Mouse (Mus musculus) frontal cortex, postnatal 36 days (tissue): ENCODE results near the gene Rce1.

Experiments used
- DNase-seq, 2 experiments: peaks; one replicate each; pipeline ENCODE4 v3.0.0; 2022; ENCODE audit warnings: low spot score in 2 of 2

The Rce1 gene

DNA sequence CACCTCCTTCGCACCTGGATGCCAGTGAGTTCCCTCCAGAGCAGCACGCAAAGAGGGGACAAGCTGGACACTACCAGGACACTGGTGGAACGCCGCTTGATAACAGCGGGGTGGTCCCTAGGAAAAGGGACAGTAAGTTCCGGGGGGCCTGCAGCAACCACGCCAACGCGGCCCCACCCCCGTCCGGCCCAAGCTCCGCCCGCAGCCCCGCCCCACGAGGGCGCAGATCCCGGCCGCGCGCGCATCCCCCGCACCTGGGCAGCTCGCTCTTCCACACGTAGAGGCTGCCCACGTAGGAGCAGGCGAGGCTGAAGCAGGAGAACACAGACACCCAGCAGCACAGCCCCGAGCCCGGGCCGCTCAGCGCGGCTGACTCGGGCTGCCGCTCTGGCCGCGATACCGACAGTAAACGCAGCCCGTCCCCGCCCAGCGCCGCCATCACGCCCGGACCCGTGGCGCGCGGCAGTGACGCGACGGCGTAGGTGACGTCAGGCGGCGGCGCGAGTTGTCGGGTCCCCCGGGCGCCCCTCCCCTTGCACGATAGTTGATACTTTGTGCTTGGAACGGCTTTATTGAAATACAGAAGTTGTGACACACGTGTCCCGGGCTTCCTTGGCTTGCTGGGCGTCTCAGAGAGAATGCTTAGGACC is at the start of gene Rce1:
Gene Rce1, minus strand, starts transcription at position 463 of the 650 bp plus-strand sequence.
- peak; percentile 88 to 92 for DNase-seq

DNA sequence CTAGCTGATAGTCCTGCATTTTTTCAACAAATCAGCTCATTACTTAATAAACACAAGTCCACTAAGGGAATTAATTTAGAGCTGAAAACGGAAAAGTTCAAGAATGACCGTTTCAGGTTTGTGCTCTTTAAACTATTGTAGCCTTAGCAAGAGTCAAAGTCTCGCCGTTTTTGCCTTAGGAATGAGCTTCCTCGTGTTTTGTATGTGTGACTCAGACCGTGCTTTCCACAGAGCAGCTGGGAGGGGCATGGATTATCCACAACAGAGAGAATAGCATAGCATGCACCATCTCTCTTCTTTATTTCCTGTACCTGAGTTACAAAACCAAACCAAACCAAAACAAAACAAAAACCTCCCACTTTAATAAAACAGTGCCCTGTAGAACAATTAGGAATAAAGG is 47.0 kb upstream of the Rce1 start:
- DNase-seq: no peak

DNA sequence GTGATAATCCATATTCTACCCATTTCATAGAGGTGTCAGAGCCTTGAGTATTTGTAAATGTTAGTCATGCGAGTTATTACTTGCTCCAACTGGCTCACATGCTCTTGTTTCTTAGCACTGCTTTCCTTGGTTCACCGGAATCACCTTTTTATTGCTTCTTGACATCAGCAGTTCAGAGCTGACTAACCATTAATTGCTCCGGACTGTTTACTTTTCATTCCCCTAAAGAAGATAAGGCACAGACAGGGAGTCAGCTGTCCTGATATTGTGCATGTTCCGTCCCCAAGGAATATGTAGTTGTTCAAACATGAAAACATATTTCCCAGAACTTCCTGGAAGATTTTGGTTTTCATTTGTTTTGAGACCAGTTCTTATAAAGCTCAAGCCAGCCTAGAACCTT is 45.3 kb upstream of the Rce1 start:
- DNase-seq: no peak

DNA sequence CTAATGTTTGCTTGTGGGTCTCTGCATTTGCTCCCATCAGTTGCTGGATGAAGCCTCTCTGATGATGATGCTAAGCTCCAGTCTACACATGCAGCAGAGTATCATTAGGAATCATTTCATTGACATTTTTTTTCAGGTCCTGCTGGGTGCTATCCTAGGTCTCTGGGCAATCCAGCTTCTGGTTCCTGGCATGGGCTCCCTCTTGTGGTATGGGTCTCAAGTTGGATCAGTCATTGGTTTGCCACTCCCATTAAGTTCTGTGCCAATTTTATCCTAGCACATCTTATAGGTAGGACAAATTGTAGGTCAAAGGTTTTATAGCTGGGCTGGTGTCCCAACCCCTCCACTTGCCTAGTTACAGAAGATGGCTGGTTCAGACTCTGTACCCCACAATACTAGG is 41.4 kb upstream of the Rce1 start:
- DNase-seq: no peak

DNA sequence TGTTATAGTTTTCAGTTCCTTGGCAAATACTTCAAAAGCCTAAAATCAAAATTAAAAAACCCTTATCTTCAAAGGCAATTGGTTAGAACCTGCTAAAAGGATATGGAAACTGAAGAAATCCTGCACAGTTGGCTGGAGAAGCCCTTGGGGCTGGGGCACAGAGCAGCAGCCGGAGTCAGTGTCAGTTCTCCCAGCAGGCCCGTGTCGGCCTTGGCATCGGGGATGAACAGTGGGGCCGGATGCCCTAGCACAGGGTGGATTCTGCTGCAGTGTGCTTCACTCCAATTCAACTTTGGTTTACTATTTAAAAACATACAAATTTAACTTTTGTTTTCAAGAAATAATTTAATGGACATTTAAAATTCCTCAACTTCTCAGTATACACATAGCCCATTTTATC is 32.7 kb upstream of the Rce1 start:
- no peak for DNase-seq

DNA sequence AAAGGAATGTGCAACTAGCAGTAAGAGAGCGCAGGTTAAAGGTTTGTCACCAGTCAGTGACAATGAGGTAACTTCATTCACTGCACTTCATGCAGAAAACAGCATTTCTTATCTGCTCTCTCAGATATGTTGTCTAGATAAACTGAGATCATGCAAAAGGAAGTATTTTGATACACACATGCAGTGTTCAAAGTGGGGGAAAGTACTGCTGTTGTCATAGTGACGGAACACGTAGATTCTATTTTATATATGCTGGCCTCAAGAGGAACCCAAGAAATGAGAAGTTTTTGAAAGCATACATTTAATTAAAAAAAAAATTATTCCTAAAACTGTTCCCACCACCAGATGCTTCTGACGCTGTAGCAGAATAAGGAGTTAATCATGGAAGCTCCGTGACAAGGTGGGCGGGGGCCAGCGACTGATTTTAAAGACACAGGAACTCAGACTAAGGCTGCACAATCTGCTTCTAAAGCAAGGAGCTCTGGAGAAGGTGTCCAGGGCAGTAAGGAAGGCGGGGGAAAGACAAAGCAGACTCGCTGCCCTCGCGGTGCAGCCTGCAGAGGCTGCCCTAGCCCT is 21.6 kb upstream of the Rce1 start:
- DNase-seq: peak; percentile 55 to 85

DNA sequence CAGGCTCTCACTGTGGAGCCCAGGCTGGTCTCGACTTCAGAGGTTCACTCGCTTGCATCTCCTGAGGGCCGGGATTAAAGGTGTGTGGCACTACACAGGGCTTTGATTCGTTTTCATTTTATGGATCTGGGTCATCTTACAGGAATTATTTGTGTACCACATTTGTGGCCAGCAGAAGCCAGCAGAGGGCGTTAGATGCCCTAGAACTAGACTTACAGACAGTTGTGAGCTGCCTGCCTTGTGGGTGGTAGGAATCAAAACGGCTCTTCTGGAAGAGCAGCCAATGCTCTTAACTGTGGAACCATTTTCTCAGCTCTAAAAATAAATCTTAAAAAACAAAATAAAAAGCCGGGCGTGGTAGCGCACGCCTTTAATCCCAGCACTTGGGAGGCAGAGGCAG is 18.8 kb upstream of the Rce1 start:
- peak; percentile 73 to 88 for DNase-seq

DNA sequence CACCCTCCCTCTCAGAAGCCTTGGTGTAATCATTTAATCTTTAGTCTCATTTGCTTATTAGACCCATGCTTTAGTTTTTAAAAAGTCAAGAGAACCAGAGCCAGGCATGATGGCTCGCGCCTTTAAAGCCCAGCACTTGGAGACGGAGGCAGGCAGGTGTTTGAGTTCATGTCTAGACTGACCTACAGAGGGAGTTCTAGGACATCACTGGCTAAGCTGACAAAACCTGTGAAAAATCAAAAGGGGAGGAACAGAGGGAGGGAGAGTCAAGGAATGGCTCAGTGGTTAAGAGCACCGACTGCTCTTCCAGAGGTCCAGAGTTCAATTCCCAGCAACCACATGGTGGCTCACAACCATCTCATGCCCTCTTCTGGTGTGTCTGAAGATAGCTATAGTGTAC is 10.5 kb upstream of the Rce1 start:
- DNase-seq: no peak

DNA sequence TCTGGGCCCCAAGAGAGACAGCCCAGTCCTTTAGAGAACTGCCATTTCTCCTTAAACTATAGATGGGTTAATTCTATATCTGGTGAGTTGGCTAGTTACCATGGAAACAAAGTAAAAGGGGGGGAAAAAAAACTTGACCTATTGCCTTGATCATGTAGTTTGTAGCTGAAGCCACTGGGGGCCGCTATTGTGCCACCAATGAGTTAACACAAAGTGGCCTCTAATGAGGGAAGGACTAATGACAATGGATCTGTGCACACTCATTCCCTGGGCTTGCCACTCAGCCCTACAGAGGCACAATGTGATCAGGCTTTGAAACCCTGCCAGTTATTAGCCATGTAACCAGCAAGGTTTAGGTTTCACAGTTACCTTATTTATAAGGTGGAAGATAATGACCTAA is 3.4 kb upstream of the Rce1 start:
- DNase-seq: peak; percentile 60 to 76

DNA sequence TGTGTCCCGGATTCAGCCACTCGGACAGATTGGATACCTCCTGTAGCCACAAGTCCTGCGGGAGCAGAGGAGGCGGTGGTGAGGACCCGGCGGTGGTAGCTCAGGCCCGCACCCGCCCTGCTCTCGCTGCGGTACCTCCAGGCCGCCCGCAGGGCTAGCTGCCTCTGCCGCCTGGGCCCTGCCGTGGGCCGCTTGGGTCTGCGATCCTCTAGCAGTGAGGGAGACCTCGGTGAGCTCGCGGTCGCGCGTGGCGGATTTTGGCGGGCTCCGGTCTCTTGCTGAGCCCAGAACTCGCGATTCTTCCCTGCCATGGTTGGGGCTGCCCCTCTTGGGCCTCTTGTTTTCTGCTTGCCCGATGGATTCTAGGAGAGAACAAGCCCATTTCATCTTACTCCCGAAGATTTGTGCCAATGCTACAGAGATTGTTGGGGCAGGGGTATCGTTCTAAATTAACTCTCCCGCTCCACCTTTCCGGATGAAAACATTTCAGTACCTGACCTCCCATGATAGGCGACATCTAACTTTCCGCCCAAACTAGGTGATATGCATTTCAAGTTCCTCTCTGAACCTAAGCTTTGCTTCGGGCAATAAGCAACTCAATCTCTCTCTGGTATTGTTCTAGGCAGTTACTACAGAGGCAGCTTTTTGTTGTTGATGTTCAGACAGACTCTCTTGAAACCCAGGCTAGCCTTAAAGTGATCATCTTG is 541 bp upstream of the Rce1 start:
- DNase-seq: no peak

DNA sequence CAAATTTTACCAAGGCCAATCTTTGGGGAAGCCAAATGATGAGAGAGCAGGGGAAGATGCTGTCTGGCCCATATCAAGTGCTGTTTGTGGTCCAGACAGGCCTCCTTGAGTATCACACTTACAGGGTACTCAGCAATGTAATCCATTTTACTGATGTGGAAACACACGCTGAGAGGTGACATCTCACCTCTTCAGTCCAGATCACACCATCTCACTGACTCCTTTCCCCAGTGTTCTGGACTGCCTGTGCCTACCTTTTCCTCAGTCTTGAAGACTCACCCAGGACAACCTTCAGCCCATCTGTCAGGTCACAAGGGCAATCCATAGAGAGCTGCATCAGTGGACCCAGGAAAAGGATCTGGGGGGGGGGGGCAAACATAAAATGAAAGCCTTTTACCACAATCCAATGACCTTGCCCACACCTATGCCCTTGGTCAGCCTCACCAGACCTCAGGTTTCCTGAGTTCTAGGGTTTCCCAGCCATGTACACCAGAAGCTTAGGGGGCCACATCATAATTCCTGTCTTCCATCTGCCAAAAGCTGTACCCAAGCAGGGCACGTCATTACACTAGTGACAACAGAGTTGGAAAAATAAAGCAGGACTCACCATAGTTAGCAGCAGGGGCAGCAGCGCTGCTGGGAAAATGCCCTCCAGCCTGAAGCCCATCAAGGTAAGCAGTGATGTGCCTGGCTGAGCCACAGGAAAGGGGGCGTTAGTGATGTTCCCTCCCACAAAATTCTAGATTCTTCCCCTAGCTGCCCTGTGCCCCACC is 849 bp downstream of the Rce1 start:
- DNase-seq: no peak

DNA sequence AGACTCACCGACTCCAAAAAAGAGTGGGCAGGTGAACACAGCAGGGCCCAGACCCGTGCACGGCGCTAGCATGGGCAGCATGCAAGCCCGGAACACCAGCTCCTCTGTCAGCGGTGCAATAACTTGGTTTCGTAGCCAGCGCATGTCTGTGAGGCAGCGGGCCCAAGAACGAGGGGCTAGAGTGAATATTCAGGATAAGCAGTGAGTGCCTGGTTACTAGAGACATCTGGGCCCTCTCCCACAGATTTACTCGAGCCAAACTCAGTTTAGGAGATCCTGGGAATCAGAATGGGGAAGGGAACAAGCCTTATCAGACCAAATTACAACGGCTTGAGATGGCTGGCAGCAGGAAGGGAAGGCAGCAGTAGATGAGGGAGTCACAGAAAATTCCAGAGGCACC is 1.4 kb downstream of the Rce1 start:
- no peak for DNase-seq

DNA sequence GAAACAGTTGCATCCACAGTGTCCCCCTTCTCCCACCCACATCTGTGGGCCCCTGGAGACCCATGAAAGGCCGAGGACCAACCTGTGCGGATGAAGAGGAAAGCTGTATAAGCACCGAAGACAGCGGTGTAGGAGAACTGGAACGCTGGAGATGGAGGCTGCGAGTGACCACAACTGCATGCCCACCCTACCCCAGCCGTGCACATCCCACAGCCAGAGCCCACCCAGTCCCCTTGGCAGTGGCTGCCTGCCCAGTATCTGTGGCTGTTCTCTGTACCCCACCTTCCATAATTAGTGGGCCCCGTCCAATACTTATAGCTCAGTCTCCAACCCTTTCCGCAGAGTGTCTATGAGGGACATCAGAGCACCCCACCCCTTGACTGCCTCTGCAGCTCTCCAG is 2.0 kb downstream of the Rce1 start:
- no peak for DNase-seq

DNA sequence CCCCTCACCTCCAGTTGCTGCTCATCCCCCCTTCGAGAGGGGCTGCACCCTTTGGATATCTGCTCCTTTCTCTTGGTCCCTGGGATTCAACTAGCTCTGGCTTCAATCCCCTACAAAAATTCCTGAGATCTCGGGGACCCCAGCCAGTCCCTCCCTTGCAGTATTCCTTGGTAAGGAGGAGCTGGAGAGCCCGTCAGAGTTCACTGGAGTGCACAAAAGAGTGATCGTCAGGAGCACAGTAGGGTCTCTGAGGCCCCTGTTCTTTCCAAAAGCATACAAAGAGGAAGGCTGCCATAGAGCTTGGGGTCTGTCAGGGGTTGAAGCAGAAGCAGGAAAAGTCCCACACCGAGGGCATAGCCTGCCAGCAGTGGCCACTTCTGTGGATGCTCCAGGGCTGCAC is 2.7 kb downstream of the Rce1 start:
- no peak for DNase-seq

DNA sequence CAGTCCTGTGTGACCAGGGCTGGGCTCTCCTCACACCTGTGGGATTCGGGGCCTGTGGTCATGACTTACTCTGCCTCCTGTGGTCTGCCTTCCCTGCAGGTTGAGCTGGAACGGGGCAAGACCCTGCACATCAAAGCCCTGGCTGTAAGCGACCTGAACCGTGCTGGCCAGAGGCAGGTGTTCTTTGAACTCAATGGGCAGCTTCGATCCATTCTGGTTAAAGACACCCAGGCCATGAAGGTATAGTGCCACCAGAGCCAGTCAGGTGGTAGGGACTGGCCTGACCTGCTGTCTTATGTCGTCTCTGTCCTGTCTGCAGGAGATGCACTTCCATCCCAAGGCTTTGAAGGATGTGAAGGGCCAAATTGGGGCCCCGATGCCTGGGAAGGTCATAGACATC is 4.7 kb downstream of the Rce1 start:
- DNase-seq: no peak

DNA sequence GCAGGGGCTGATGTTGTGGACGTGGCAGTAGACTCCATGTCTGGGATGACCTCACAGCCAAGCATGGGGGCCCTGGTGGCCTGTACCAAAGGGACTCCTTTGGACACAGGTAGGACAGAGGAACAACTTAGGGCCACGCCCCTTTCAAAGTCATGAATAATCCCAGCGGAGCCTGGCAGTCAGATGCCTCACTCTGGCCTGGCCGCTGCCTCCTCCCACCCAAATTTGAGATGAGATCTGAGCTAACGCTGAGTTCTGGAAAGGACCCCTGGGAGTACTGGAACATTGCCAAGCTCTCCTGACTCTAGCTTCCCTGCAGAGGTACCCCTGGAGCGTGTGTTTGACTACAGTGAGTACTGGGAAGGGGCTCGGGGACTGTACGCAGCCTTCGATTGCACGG is 6.0 kb downstream of the Rce1 start:
- no peak for DNase-seq

DNA sequence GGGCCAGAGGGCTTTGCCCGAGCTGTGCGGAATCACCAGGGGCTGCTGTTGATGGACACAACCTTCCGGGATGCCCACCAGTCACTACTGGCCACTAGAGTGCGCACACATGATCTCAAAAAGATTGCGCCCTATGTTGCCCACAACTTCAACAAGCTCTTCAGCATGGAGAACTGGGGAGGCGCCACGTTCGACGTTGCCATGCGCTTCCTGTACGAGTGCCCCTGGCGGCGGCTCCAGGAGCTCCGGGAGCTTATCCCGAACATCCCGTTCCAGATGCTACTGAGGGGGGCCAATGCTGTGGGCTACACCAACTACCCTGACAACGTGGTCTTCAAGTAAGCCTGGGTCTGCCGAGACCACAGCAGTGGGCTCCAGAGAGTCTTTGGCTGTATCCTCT is 7.3 kb downstream of the Rce1 start:
- DNase-seq: no peak

DNA sequence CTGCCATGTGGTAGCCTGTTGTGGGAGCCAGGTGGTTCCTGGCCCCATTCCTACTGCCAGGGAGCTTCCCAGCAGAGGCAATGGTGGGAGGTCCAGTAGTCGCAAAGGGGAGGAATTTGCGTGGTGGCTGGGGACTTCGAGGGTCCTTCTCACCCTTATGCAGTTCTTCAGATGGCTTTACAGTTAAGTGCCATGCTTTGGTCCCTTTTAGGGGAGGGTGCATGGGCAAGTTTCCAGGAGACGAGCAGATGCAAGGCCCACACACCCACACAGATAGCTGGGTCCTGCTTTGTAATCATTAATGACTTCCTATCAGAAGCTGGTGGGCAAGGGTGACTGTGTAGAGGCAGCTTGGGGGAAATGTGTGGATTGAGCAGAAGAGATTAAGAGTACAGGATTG is 8.9 kb downstream of the Rce1 start:
- no peak for DNase-seq

DNA sequence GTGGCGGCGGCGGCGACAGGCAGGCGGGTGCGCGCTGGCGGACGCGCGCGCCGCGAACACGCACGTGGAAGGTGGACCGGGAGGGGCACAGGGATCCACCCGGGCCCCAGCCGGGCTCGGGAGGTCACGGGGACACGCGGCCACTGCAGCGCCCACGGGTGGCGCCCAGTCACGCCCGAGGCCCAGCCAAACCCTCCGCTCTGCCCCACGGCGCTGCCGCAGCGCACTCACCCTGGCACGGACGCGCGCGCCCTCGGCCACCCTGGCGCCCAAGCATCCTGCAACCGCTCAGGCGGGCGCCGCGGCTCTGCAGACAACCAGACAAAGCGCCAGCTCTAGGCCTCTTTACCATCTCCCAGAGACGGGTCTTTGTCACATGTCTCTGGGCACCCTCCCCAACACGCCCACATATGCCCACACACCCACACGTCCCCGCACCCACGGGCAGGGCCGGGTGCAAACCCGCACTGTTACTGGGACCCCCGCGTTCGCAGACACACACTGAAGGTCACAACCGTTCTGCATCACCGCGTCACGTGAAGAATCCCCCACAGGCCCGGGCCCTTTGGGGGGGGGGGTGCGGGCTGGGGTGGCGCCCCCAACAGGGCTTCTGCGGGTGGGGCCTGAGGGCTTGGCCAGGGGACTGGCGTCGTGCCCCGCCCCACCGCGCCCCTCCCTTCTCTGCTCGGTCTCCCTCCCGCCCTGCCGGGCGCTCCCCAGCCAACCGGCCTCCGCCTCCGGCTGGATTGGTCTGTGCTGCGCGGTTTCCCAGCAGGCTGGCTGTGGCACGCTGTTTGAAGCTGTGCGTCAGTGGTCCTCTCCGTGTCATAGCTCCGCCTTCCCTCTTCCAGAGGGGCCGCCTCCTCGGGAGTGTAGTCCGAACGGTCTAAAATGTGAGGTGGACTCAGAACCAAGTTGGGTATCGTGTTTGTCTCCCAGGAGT is 10.0 kb downstream of the Rce1 start, which contains the start of gene Lrfn4:
Gene Lrfn4, minus strand, starts transcription at position 517 of the 943 bp plus-strand sequence.
- DNase-seq: peak; percentile 89 to 92

DNA sequence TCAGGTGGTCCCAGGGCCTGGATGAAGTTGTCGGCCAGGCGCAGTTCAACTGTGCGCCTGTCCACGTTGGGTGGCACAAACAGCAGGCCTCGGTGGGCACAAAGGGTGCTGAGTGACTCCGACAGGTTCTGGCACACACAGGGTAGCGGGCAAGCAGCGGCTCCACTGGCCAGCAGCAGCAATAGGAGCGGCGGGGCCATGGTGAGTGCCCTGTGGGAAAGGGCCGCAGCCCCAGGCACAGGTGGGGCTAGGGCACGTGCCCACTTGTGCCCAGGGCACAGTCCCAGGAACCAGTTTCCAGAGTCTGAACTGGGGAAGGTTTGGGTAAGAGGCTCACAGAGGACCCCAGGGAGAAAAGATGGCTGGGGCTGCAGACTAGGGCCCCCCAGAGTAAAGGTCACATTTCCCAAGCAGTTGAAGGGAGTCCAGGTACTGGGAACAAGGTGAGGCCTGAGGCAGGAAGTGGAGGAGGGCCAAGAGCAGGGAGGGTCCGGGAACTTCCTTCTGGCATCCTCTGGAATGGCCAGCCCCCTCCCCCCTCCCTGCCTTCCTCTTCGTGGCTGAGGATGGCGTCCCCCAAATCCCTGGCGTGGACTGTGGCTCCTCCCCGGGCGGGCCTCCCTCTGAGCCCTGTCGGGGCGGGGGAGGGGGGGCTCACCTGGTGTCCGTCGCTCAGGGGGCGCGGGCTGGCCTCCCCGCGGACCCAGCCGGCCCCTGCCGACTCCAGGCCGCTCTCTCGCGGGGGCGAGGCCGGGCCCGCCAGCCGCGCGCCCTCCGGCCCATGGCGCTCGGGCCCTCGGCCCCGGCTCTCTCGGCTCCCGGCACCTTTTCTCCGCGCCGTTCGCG is 10.9 kb downstream of the Rce1 start:
- no peak for DNase-seq
